9 mouse cellular contexts compared by ENCODE assay signal in genomic region chr2:158375443-158376122, GRCm38 (mm10). TPM values are rescaled to one million over a fixed set of nuclear protein-coding genes. Genes with fewer than 3 reads are reported as not detected.
DNase-seq lines count a peak whose midpoint lies in the region; ATAC-seq lines count a peak whose summit lies in the region.
"Had no signal": no experiment of that assay in that cellular context is flagged by ENCODE, and none has a peak within 500 bp of the region (broad histone marks: within the 10 kb centered on the region; RNA-seq: fewer than 3 reads in every experiment).

Gene Snhg11, plus strand, starts transcription at chr2:158375638.

- ATAC-seq in hindbrain, embryonic 14.5 days (ENCODE audit: low FRiP score): peak; percentile 90

- peak within 1 kb of the TSS; percentile 90 for H3K27ac ChIP-seq in hindbrain, embryonic 14.5 days

- H3K4me3 ChIP-seq in hindbrain, embryonic 14.5 days (replicated peaks; ENCODE audit: low read length): peak within 1 kb of the TSS; percentile 64
- H3K4me3 ChIP-seq: erythroblast, embryonic 14.5 days had no signal

- under 1% methylated on average over 36 of the region's 36 CpGs for WGBS in hindbrain, embryonic 14.5 days

- no peaks in the 10 kb centered on the region; the same call in 1 of the 2 replicates for H3K27me3 ChIP-seq in hindbrain, embryonic 14.5 days (ENCODE audit: control insufficient read depth, insufficient read depth, low read length)

- H3K9ac ChIP-seq in hindbrain, embryonic 14.5 days: peak within 1 kb of the TSS; percentile 81

- H3K4me2 ChIP-seq in hindbrain, embryonic 14.5 days (replicated peaks): peak within 1 kb of the TSS; percentile 53

- H3K36me3 ChIP-seq in hindbrain, embryonic 14.5 days (replicated peaks; ENCODE audit: control insufficient read depth, insufficient read depth): peaks cover 20% of the 10 kb centered on the region

- no peaks in the 10 kb centered on the region for H3K9me3 ChIP-seq in hindbrain, embryonic 14.5 days (ENCODE audit: control insufficient read depth, low read length)

- H3K4me1 ChIP-seq in hindbrain, embryonic 14.5 days (replicated peaks; ENCODE audit: control insufficient read depth, insufficient read depth, low read length): 0 out of 2 replicates have a peak, but pooled peaks cover 11% of the 10 kb centered on the region

- peak; percentile 11 to 19 for DNase-seq in B cell, adult 2 months
- no peak for DNase-seq in adrenal gland, adult 8-10 months
- DNase-seq in embryo, embryonic 9.5 days (ENCODE audit: extremely low spot score): peak; percentile 81
- DNase-seq in hindbrain, embryonic 14.5 days (ENCODE audit: low spot score): peak; percentile 88
- DNase-seq in left cerebral cortex, adult 18-20 months (ENCODE audit: low spot score in 2 of 2): peak; percentile 93 to 95
- DNase-seq in lung, postnatal 14 days: peak; percentile 43
- peak; percentile 90 for DNase-seq in right cerebral cortex, postnatal 14 days
- no peak for DNase-seq in thymus, postnatal 36 days

RNA-seq across cellular contexts. Expression of gene Snhg11, which starts in this region (rescaled TPM):
- total RNA-seq in adrenal gland, adult 8-10 months (2022): 10 to 100 TPM; 16.5 to 72.5 (median 44.2) TPM
- polyA plus RNA-seq in hindbrain, embryonic 14.5 days (2014; fragmentation: Nextera tagmentation; extraction: Ambion mirVana): 412 and 543 TPM in 2 replicates
- total RNA-seq in left cerebral cortex, adult 18-20 months (2021): 100 to 1,000 TPM; 627 to 661 TPM
- polyA plus RNA-seq: erythroblast, embryonic 14.5 days had no signal

Comparison
In these comparisons a context has a peak if more than half of its experiments do, and no peak if none do; other contexts are left out.
1. RNA of gene Snhg11 (total RNA-seq): 627 to 661 TPM in left cerebral cortex, adult 18-20 months; 16.5 to 72.5 TPM in adrenal gland, adult 8-10 months; every median in the first group is over 4 times any median in the second.
2. DNase-seq: peak in B cell, adult 2 months (2 of 2), embryo, embryonic 9.5 days (single experiment), hindbrain, embryonic 14.5 days (single experiment), left cerebral cortex, adult 18-20 months (2 of 2), lung, postnatal 14 days (single experiment) and right cerebral cortex, postnatal 14 days (single experiment); none in adrenal gland, adult 8-10 months (single experiment) and thymus, postnatal 36 days (0 of 2).